Mouse (Mus musculus) leukemia stem cell, adult 10-12 weeks (primary cell): ENCODE data around the gene Gm49384. TPM values are rescaled to one million over a fixed set of nuclear protein-coding genes. Genes with fewer than 3 reads are reported as not detected.

Experiments
- polyA plus RNA-seq: library from polyadenylated mRNA; stranded (reverse); fragments of >175 nt; gene quantifications from 2 replicates; pipeline ENCODE4 v1.2.3, GENCODE M21; 2012; ENCODE audit warnings: low replicate concordance

Gene Gm49384
- not detected in 2 replicates for polyA plus RNA-seq

DNA sequence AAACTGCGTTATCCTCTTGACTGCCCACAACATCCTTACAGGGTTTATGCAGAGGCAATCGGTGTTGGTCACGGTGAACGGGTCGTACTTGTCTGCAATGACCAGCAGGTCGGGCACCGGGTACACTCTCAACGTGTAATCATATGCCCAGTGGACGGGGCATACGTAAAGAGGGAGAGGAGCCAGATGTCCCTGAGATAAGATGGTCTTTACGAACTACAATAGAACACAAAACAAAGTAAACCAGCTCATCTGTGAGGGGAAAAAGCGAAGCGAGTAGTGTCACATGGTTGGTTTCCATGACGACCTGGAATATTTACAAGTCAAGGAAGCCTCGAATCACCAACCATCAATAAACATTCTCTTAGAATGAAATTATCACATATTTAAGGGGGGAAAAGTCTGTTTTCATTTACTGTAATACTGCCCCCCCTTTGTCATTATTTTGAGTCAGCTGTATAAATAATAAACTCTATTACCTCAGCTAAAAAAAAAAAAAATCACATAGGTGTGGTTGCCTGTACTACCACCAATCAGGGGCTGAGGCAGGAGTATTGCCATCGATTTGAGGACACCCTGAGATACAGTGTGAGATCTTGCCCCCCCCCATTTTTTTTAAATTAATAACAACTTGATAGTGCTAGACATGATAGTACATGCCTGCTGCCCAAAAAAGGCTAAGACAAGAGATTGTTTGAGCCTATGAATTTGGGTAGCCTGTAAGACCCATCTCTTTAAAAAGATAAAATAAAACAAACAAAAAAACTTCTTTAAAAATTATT lies at the start of gene Gm49384:
Gm49384 (minus strand) TSS at position 216 of the 782 bp plus-strand sequence.

DNA sequence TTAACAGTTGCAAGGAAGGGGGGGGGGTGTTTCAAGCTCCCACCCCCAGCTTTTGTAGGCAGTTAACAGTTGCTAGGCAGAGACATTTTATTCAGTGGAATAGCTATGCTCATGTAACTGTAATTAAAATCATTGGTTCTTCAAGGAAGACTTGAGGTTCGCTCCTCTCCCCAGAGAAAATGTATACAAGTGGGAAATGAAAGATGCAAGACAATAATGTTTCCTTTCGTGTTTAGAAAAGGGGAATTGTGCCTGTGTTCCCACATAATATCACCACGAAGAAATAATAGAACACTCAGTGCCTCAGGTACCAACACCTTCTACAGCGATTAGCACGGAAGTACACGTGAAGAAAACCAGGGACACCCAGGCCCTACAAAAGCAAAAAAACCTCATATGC lies 36.8 kb upstream of the Gm49384 start, which contains the start of gene Klhdc1:
Klhdc1 (plus strand) TSS at position 301 of the 400 bp plus-strand sequence.

DNA sequence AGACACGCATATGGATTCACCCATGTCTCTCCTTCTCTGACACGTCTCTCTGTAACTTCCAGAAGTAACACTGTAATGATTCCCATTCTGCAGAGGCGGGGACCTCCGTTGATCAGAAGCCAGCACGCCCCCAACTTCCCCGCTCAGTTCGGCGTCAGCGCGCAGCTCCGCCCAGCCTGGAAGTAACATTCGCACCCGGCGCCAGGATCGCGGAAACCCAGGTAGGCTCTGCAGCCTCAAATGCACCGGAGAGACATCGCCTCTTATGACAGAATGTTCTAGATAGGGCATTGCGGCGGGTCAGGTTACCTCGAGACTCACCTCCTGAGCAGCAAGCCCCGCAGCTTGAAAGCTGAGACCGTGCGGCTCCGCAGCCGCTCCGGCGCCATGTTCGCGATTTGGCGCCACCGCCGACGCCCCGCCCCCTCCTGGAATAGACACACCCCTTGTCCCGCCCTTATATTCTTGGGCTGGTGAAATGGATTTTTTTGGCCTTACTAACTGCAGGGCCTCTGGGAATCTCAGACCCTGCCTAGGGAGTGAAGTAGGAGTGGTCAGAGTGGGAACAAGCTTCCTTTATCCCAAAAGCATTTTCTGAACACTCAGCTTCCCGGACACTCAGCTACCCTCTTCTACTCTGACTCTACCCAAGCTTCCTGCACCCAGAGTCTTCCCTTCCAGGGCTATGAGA lies 23.9 kb upstream of the Gm49384 start, which contains the start of gene Pole2:
Pole2 (minus strand) TSS at position 420 of the 691 bp plus-strand sequence.

DNA sequence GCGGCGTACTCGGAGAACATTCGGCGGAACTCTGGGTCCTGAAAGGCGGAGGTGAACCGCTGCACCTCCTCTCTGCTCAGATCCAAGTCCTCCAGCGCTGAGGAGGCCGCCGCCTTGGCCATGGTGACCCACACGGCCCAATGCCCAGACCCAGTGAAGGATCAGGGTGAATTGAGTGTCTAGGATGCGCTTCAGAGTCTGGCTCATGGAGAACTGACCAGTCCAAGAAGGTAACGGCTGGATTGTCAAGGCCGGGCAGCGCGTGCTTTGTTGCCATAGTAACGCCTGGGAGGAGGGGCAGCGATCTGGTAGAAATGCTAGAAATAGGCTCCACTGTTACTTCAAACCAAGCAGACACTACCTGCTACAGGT lies 5.9 kb downstream of the Gm49384 start, which contains the start of gene Dnaaf2:
Dnaaf2 (minus strand) TSS at position 266 of the 372 bp plus-strand sequence.

DNA sequence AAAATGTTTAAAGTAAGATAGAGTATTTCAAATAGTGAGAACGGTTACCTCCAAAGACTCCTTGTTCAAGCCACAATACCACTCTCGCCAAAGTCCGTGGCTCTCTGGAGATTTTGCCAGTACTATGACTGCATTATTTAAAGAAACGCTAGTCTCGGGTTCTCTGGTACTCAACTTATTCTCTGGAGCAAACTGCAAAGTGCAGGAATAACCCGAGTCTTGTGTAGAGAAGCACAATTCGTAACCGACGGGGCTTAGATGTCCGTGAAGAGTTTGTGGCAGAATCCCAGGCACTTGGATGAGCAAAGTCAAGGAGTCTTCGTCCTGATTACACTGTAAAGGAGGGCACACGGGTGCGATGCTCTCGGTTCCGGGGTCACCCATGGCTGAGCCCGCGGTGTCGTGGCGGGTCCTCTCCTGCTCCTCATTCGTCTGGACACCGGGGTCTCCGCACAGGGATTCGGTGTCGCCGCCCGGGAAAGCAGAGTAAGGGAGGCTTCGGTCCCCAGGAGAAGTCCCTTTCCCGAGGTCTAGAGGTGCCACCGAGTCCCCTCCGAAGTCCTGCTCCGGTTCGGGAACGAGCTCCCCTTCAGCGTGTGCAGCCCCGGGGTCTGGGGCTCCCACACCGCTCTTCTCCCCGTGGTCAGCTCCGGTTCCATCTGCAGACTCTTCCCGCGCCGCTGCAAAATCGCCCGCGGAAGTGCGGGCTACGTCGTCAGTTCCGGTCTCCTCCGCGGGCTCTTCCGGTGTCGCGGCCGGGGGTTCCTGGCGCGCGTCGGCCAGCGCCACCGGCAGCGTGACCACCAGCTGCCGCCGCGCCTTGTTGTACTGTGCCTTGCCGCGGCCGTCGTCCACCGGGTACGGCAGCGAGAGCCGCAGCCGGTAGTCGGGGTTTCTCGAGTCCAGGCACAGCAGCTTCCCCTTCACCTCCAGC lies 7.4 kb downstream of the Gm49384 start, which contains the start of gene Gm49383:
Gm49383 (minus strand) TSS at position 661 of the 934 bp plus-strand sequence.

DNA sequence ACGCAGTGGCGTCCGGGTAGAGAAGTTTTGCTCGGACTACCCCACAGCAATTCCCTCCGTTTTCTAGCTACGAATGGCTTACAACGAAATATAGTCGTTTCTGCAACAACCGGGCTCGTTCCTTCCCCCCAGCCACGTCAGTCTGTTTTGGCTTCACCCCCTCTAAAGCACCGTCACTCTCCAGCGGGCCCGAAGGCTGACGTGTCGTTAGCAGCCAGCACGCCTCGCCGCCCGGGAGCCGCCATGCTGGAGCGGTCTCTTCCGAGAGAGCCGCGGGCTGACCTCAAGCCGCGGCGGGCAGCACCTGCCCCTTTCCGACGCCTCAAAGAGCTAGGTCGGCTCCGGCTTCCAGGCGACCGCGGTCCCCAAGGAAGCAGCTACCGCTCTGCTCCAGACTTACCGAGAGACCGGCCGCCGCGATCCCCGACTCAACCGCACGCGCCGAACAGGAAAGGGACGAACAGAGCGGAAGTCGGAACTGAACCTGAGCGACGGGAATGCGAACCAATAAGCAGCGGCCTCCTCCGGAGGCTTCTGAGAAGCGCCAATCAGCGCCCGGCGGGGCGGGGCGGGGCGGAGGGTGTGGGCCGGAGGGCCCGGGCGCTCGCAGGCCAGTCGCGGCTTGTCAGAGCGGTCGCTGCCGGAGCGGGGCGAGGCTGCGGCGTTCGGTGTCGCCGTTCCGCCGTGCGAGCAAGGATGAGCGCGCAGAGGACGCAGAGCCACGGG lies 20.3 kb downstream of the Gm49384 start, which contains the start of the genes Rpl36al and Mgat2:
Rpl36al (minus strand) TSS at position 501 of the 726 bp plus-strand sequence.
Mgat2 (plus strand) TSS at position 575 of the 726 bp plus-strand sequence.

DNA sequence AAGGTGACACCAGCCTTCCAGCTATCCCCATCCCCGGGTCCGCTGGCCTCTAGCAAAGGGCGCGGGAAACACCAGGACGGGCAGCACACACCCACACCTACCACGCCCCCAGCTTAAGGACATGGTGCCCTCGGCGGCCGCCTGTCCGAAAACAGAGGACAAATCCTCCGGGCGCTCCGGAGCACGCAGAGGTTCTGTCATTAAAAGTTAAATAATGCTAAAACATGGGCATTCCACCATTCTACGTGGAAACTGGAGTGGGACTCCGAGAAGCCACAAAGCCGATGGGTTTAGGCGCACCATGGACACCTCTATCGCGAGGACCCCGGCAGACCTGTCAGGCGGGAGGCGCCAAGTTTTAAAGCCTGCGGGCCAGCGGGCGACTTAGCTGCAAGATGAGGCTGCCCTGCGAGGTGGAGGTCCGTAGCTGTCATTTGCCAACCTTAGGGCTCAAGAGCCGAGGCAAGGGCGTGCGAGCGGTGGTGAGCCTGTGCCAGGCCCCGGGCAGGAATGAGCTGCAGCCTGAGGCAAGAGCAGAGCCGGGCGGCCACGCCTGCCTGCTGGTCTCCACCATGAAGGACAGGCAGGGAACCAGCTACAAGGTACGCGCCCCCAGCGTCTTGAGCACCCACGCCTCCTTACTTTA lies 35.5 kb downstream of the Gm49384 start, which contains the start of gene Lrr1:
Lrr1 (plus strand) TSS at position 354 of the 646 bp plus-strand sequence.

DNA sequence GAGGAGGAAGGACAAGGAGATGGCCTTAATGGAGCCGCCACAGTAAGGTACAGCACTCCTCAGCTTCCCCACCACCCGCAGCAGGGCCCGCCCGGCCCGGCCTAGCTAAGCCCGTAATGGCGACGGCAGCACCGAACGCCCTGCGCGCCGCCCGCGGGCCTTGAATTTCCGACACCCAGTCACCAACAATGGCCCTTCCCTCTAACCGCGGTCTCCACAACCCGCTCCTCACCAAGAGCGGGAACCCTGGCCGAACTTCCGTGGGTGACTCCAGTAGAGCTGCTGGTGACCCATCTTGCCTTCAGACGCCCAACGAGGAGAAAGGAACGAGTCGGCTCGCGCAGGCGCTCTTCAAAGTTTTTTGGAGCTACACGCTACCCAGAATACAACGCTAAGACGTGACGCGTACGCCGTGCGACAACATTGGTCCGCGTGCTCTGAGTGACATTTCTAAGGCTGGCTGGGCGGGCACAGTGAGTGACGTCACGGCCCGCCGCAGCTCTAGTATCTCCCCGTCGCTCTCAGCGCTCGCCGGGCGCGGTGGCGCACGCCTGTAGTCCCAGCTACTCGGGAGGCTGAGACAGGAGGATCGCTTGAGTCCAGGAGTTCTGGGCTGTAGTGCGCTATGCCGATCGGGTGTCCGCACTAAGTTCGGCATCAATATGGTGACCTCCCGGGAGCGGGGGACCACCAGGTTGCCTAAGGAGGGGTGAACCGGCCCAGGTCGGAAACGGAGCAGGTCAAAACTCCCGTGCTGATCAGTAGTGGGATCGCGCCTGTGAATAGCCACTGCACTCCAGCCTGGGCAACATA lies 45.1 kb downstream of the Gm49384 start, which contains the start of gene Rps29:
Rps29 (minus strand) TSS at position 422 of the 813 bp plus-strand sequence.

Other genes starting within 250 kb of the Gm49384 start
- 92.0 and 1,522 TPM in 2 replicates for gene Rps29, start 45.1 kb downstream of the Gm49384 start, polyA plus RNA-seq
- 22.6 and 48.7 TPM in 2 replicates for gene Lrr1, start 35.5 kb downstream of the Gm49384 start, polyA plus RNA-seq
- 11.9 and 18.6 TPM in 2 replicates for gene Rpl36al, start 20.2 kb downstream of the Gm49384 start, polyA plus RNA-seq
- gene Mgat2, start 20.1 kb downstream of the Gm49384 start, polyA plus RNA-seq = 28.6 and 38.7 TPM in 2 replicates
- 40.9 and 59.1 TPM in 2 replicates for gene Gm49383, start 7.2 kb downstream of the Gm49384 start, polyA plus RNA-seq
- 1.8 and 3.2 TPM in 2 replicates for gene Dnaaf2, start 5.8 kb downstream of the Gm49384 start, polyA plus RNA-seq
- 26.3 and 30.7 TPM in 2 replicates for gene Pole2, start 23.9 kb upstream of the Gm49384 start, polyA plus RNA-seq
- 0.97 and 3.3 TPM in 2 replicates for gene Klhdc1, start 36.9 kb upstream of the Gm49384 start, polyA plus RNA-seq
- gene Klhdc2, start 92.4 kb upstream of the Gm49384 start, polyA plus RNA-seq = 30.8 and 40.4 TPM in 2 replicates
- gene Nemf, start 152.9 kb upstream of the Gm49384 start, polyA plus RNA-seq = 0.83 and 2.7 TPM in 2 replicates
- 154 and 263 TPM in 2 replicates for gene Arf6, start 167.9 kb upstream of the Gm49384 start, polyA plus RNA-seq
- gene Gm9887, start 168.2 kb upstream of the Gm49384 start, polyA plus RNA-seq = 2.3 and 2.6 TPM in 2 replicates